Mouse (Mus musculus) C2C12 (cell line): ENCODE results near the gene Bbx.

ENCODE experiments used
- CEBPB ChIP-seq: IDR thresholded peaks from one replicate; pipeline ENCODE4 v1.6.1; 2011; ENCODE audit warnings: low read depth, mild to moderate bottlenecking, control low read depth, moderate library complexity
- CTCF ChIP-seq: IDR thresholded peaks from one replicate; pipeline ENCODE4 v1.5.1; 2011; ENCODE audit not compliant: control insufficient read depth, insufficient read depth, insufficient read length
- MAX ChIP-seq: IDR thresholded peaks from one replicate; pipeline ENCODE4 v1.6.1; 2011; ENCODE audit warnings: mild to moderate bottlenecking, control low read depth
- MYOD1 ChIP-seq: IDR thresholded peaks from one replicate; pipeline ENCODE4 v1.6.1; 2011; ENCODE audit warnings: low read depth; ENCODE audit not compliant: control insufficient read depth, insufficient read length
- MYOG ChIP-seq: IDR thresholded peaks from one replicate; pipeline ENCODE4 v1.6.1; 2011; ENCODE audit not compliant: control insufficient read depth, insufficient read length; ENCODE audit errors: extremely low read depth

DNA sequence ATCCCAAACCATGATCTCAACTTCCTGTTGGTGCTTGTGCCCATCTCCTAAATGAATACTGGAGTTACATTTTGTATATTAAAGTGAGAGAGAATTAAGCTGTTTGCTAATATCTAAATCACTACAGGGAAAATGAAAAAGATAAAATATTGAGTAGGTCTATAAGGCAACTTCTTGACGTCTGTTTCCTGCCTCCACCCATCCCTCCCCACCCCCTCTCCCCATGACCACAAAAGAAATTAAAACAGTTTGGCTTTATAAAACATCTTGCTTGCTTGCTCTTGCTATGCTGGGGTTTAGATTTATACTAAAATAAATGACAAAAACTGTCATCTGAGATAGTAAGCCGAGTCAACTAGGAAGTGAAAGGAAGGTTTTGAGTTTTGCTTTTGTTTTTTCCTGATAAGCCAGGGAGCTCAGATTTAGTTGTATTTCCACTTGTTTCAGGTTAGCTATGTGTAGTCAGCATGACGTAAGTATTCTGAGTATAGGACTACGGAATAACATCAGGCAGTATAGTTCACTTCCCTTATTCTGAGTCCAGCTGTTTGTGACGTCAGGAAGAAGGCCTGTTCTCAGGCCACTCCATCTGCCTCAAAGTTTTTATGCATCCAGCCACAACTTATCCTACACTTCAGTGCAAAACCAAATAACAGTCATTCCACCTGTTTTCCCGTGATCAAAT lies 36.1 kb downstream of the Bbx start:
- TF ChIP-seq CTCF (no peak), CEBPB (no peak), MYOD1 (no peak), MYOG (no peak), MAX (no peak)
